Mouse (Mus musculus) E14TG2a.4 (cell line): ENCODE results near the gene Oas3.

Experiments
- H3K27me3 ChIP-seq: 2 replicates; pipeline ENCODE4 v1.6.1; 2014; ENCODE audit warnings: low read length, control low read depth; ENCODE audit not compliant: insufficient read depth
- H3K36me3 ChIP-seq: 2 replicates; pipeline ENCODE4 v1.6.1; 2014; ENCODE audit warnings: low read length, control low read depth; ENCODE audit not compliant: insufficient read depth
- H3K4me1 ChIP-seq: replicated peaks from 2 replicates; pipeline ENCODE4 v1.6.1; 2014; ENCODE audit warnings: low read depth, low read length, control low read depth
- H3K4me3 ChIP-seq: replicated peaks from 2 replicates; pipeline ENCODE4 v1.5.1; 2014; ENCODE audit warnings: mild to moderate bottlenecking, low read length
- H3K9me3 ChIP-seq: 2 replicates; pipeline ENCODE4 v1.6.1; 2014; ENCODE audit warnings: low read length, control low read depth
- CTCF ChIP-seq: conservative IDR thresholded peaks from 2 replicates; pipeline ENCODE4 v1.5.1; 2014; ENCODE audit warnings: low read length
- NANOG ChIP-seq: IDR thresholded peaks from 2 replicates; pipeline ENCODE4 v1.6.1; 2014; ENCODE audit warnings: borderline replicate concordance, low read length, mixed read lengths
- POU5F1 ChIP-seq: IDR thresholded peaks from 2 replicates; pipeline ENCODE4 v1.6.1; 2014; ENCODE audit warnings: low read length, borderline replicate concordance

Gene Oas3

DNA sequence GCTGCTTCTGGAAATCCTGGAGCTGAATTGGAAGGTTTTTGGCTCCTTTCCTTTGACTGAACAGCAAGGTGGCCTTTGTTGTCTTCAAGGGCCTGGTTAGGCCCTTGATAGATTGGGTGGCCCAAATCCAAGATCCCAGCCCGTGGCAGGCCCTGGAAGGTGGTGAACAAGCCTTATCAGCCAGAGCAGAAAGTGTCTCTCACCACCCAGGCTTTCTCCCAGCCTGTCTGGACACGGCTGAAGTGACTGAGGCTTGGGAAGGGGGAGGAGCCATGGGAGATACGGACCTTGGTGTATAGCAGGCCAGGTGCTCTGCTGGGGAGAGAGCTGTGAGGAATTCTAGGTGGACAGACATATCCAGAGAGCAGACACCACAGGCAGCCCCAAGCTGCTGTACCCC, 8.1 kb downstream of the Oas3 start:
- no peak for TF ChIP-seq POU5F1
- no peak for TF ChIP-seq NANOG
- no peak for TF ChIP-seq CTCF
- H3K36me3 ChIP-seq: no peaks in the 10 kb centered on the region
- no peak overlapping the region for H3K4me3 ChIP-seq
- peaks cover 3% of the 10 kb centered on the region; the same call in 1 of the 2 replicates for H3K4me1 ChIP-seq
- no peaks in the 10 kb centered on the region for H3K9me3 ChIP-seq
- peaks cover 12% of the 10 kb centered on the region; the same call in 1 of the 2 replicates for H3K27me3 ChIP-seq

DNA sequence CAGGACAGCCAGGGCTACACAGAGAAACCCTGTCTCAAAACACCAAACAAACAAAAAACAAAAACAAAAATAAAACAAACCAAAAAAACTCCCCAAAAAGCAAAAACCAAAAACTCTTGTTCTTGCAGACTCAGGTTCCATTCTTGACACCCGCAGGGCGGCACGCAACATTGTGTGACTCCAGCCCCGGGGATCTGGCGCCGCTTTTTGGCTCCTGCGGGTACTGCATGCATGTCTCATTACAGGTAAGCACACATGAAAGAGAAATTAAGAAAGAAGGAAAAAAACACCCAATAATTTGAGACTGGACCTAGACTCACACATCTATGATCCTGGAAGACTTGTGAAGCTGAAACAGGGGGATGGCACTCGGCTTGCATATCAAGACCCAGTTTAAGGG, 12.5 kb downstream of the Oas3 start:
- H3K27me3 ChIP-seq: peaks cover 2% of the 10 kb centered on the region; the same call in 1 of the 2 replicates
- no peak overlapping the region for H3K4me3 ChIP-seq
- H3K4me1 ChIP-seq: peaks cover 26% of the 10 kb centered on the region
- no peaks in the 10 kb centered on the region for H3K36me3 ChIP-seq
- H3K9me3 ChIP-seq: no peaks in the 10 kb centered on the region
- no peak for TF ChIP-seq POU5F1
- peak; percentile 97 for TF ChIP-seq CTCF

DNA sequence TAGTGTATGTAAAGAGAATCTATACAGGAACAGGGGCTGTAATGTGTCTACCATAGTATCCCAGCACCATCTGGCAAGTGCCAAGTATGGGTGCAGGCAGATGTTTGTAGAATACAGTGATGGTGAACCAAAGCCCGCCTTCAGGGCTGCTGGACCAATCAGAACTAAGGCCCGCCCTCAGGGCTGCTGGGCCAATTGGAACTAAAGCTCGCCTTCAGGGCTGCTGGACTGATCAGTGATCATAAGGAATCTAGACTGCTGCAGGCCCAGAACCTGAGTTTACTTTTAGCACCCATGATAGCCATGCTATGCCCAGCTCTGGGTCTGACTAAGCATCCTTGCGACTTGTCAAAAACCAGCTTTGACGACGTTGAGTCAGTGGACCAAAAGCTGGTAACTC, 15.6 kb downstream of the Oas3 start:
- H3K27me3 ChIP-seq: peaks cover 15% of the 10 kb centered on the region
- peak overlapping the region; percentile 73 for H3K4me3 ChIP-seq
- H3K9me3 ChIP-seq: no peaks in the 10 kb centered on the region
- H3K36me3 ChIP-seq: no peaks in the 10 kb centered on the region
- H3K4me1 ChIP-seq: peaks cover 34% of the 10 kb centered on the region
- no peak for TF ChIP-seq CTCF
- TF ChIP-seq NANOG: no peak
- no peak for TF ChIP-seq POU5F1

DNA sequence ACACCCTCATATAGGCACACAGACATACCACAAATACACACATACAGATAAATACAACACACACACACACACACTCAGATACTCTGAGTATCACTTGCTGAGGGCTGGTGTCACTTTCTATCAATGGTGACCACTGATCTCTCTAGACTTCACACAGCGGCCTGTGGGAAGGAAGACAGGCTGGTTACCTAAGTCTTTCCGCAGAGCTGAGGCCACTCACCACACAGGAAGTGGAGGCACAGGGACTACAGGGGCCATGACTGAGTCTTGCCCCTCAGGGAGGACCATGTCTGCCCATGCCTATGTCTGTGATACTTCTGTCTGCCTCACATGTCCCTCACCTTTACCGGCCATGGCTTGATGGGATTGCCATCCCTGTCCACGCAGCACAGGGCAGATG, 23.2 kb downstream of the Oas3 start:
- Histone ChIP-seq H3K4me1 (peaks cover 49% of the 10 kb centered on the region), H3K4me3 (peak overlapping the region; percentile 56), H3K9me3 (no peaks in the 10 kb centered on the region), H3K27me3 (peaks cover 10% of the 10 kb centered on the region), H3K36me3 (no peaks in the 10 kb centered on the region)
- TF ChIP-seq NANOG: no peak
- TF ChIP-seq POU5F1: no peak
- no peak for TF ChIP-seq CTCF

DNA sequence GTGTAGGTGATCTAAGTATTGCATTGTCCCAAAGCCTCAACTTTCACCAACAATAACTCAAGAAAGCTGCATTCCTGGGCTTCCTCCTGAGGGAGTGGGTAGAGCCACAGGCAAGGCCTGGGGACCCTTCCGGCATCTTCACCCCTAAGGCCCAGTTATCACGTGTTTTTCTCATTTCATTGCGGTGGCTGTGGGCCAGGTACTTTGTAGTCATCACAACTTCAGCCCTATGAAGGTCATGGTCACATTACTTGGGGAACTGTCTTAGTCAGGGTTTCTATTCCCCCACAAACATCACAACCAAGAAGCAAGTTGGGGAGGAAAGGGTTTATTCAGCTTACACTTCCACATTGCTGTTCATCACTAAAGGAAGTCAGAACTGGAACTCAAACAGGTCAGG, 24.7 kb downstream of the Oas3 start:
- Histone ChIP-seq H3K27me3 (no peaks in the 10 kb centered on the region), H3K4me1 (peaks cover 47% of the 10 kb centered on the region)
- no peak for TF ChIP-seq POU5F1
- no peak for TF ChIP-seq NANOG
- TF ChIP-seq CTCF: no peak

DNA sequence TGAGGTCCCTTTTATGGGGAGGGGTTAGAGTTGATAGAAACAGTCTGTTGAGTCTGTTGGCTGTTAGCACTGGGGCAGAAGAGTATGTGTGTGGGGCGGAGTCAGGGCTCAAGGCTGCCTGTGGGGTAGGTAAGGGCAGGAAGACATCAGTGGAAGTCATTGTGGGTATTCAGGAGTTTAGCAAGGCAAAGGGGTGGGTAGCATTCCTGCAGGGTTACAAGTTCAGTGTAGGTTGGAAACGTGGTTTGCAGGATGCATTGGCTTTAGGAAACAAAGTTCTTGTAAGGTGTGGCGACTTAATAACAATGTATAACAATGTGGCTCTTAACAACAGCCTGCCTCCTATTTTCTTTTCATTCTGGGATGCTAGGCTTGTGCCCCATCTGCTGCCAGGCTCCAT, 26.3 kb downstream of the Oas3 start:
- H3K36me3 ChIP-seq: no peaks in the 10 kb centered on the region
- no peaks in the 10 kb centered on the region for H3K9me3 ChIP-seq
- peaks cover 48% of the 10 kb centered on the region for H3K4me1 ChIP-seq
- no peak for TF ChIP-seq POU5F1
- H3K4me3 ChIP-seq: 0 out of 2 replicates have a peak overlapping the region, but pooled peaks have one; percentile 39
- H3K27me3 ChIP-seq: no peaks in the 10 kb centered on the region

More for the DNA sequence above, 24.7 kb downstream of the Oas3 start:
- Histone ChIP-seq H3K36me3 (no peaks in the 10 kb centered on the region), H3K4me3 (no peak overlapping the region), H3K9me3 (no peaks in the 10 kb centered on the region)

DNA sequence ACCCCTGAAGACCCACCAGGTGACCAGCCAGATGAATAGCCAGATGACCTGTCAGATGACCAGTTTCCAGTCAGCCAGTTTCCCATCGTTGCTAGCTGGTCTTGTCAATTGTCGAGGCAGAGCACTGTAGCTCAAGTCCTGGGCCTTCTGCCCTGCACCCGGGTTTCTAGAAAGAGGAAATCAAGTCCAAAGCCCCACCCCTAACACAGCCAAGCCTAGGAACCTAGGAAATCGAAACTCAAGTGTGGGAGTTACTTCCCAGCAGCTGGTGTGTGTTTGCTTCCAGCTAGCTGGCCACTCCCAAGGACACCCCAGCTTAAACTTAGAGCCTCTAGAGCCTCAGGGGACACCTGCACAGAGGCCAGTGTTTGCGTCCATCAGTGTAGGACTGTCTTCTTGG, 27.8 kb downstream of the Oas3 start, which contains the start of gene Oas2:
Oas2 (minus strand) TSS at position 166 of the 400 bp plus-strand sequence.
- TF ChIP-seq NANOG (no peak), POU5F1 (no peak), CTCF (no peak)
- Histone ChIP-seq H3K4me1 (peaks cover 47% of the 10 kb centered on the region), H3K27me3 (no peaks in the 10 kb centered on the region), H3K4me3 (peak within 1 kb of the TSS; percentile 39; the same call in 1 of the 2 replicates), H3K36me3 (no peaks in the 10 kb centered on the region), H3K9me3 (no peaks in the 10 kb centered on the region)

DNA sequence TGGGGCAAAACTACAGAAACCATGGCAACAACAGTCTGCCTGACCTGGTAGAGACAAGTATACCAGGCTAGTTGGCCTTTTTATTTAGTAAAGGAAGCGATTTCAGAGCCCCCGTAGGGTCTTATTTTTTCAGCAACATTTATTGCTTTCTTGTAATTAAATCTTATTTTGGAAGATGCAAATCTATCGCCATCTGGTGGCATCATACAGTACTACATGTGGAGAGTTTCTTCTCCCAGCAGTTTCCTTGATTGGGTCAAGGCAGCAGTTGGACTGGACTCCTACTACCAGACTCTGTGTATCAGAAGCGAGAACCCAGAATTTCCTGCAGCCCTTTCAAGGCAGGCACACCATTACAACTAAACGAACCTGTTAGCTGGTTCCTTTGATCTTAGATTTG, 31.0 kb downstream of the Oas3 start:
- peaks cover 40% of the 10 kb centered on the region for H3K4me1 ChIP-seq
- no peak overlapping the region for H3K4me3 ChIP-seq
- H3K9me3 ChIP-seq: no peaks in the 10 kb centered on the region
- H3K27me3 ChIP-seq: no peaks in the 10 kb centered on the region
- no peak for TF ChIP-seq NANOG
- peak; percentile 87 for TF ChIP-seq CTCF
- H3K36me3 ChIP-seq: no peaks in the 10 kb centered on the region

DNA sequence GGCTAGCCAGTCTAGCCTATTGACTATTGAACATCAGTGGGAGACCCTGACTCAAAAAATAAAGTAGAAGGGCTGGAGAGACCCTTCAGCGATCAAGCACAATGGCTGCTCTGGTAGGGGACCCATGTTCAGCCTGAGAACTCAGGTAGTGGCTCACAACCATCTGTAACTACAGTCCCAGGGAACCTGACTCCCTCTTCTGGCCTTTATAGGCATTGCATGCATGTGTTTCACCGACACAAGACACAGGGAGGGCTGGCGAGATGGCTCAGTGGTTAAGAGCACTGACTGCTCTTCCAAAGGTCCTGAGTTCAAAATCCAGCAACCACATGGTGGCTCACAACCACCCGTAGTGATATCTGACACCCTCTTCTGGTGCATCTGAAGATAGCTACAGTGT, 35.3 kb downstream of the Oas3 start:
- TF ChIP-seq CTCF (peak; percentile 76), POU5F1 (no peak), NANOG (no peak)
- Histone ChIP-seq H3K27me3 (no peaks in the 10 kb centered on the region), H3K4me3 (no peak overlapping the region), H3K4me1 (peaks cover 49% of the 10 kb centered on the region), H3K36me3 (no peaks in the 10 kb centered on the region), H3K9me3 (no peaks in the 10 kb centered on the region)
